8 mouse cellular contexts compared by ENCODE assay signal in genomic region chr11:69795983-69796435, GRCm38 (mm10). TPM values are rescaled to one million over a fixed set of nuclear protein-coding genes. Genes with fewer than 3 reads are reported as not detected.
A peak's percentile ranks its signal among the peaks of the same experiment; 100 is the strongest.
DNase-seq lines count a peak whose midpoint lies in the region; ATAC-seq and TF ChIP-seq lines count a peak whose summit lies in the region.

No protein-coding gene starts in this region.

- peaks cover 45% of the 10 kb centered on the region for H3K27me3 ChIP-seq in heart, embryonic 13.5 days (replicated peaks)
- peaks cover 65% of the 10 kb centered on the region for H3K27me3 ChIP-seq in E14TG2a.4 (ENCODE audit: insufficient read depth, low read length)
- no peaks in the 10 kb centered on the region; the same call in 1 of the 2 replicates for H3K27me3 ChIP-seq in forebrain, embryonic 14.5 days (replicated peaks; ENCODE audit: control insufficient read depth, insufficient read depth, low read length)
- peaks cover 55% of the 10 kb centered on the region for H3K27me3 ChIP-seq in liver, embryonic 16.5 days (ENCODE audit: control insufficient read depth, insufficient read depth, low read depth, low read length)

- peak overlapping the region; percentile 80 for H3K9ac ChIP-seq in heart, embryonic 13.5 days
- H3K9ac ChIP-seq in forebrain, embryonic 14.5 days (ENCODE audit: low read length), result peak overlapping the region; percentile 52; the same call in 1 of the 2 replicates
- no peak overlapping the region for H3K9ac ChIP-seq in liver, embryonic 16.5 days (ENCODE audit: low read depth, low read length)

- no peak for DNase-seq in heart, adult 18-20 months
- DNase-seq in forebrain, embryonic 14.5 days (ENCODE audit: low spot score), result no peak
- no peak for DNase-seq in adrenal gland, adult (ENCODE audit: inconsistent age in 2 of 2, low spot score in 1 of 2)
- no peak for DNase-seq in left cerebral cortex, adult 8-10 months (ENCODE audit: low spot score in 2 of 2)

- H3K4me2 ChIP-seq in heart, embryonic 13.5 days, result peak overlapping the region; percentile 99
- H3K4me2 ChIP-seq in forebrain, embryonic 14.5 days (ENCODE audit: low read length), result peak overlapping the region; percentile 75
- H3K4me2 ChIP-seq in liver, embryonic 16.5 days (ENCODE audit: low read depth, low read length), result peak overlapping the region; percentile 95

- H3K27ac ChIP-seq in heart, embryonic 13.5 days (replicated peaks), result no peak overlapping the region
- H3K27ac ChIP-seq in forebrain, embryonic 14.5 days (ENCODE audit: low read depth, low read length), result no peak overlapping the region
- H3K27ac ChIP-seq in liver, embryonic 16.5 days (ENCODE audit: low read length), result no peak overlapping the region

- H3K4me3 ChIP-seq in heart, embryonic 13.5 days, result peak overlapping the region; percentile 64
- H3K4me3 ChIP-seq in E14TG2a.4 (replicated peaks; ENCODE audit: low read length), result peak overlapping the region; percentile 87
- peak overlapping the region; percentile 37 for H3K4me3 ChIP-seq in forebrain, embryonic 14.5 days (ENCODE audit: low read depth, low read length)
- H3K4me3 ChIP-seq in liver, embryonic 16.5 days (ENCODE audit: low read depth, low read length), result peak overlapping the region; percentile 63

- no peak for TF ChIP-seq CTCF in E14TG2a.4 (conservative IDR thresholded peaks at IDR 0.05; ENCODE audit: low read length)

- ATAC-seq in heart, embryonic 13.5 days (ENCODE audit: extremely low read depth, insufficient number of reproducible peaks, low FRiP score, low TSS enrichment), result no peak
- ATAC-seq in forebrain, embryonic 14.5 days, result no peak
- ATAC-seq in liver, embryonic 16.5 days (ENCODE audit: low read depth), result no peak
- no peak for ATAC-seq in granulocyte monocyte progenitor cell, adult 5-6 weeks (replicated peaks; ENCODE audit: poor library complexity, severe bottlenecking)

- H3K36me3 ChIP-seq in heart, embryonic 13.5 days, result no peaks in the 10 kb centered on the region
- H3K36me3 ChIP-seq in E14TG2a.4 (ENCODE audit: insufficient read depth, low read length), result no peaks in the 10 kb centered on the region
- H3K36me3 ChIP-seq in forebrain, embryonic 14.5 days (ENCODE audit: control insufficient read depth, insufficient read depth, low read length), result no peaks in the 10 kb centered on the region
- no peaks in the 10 kb centered on the region for H3K36me3 ChIP-seq in liver, embryonic 16.5 days (ENCODE audit: control insufficient read depth, insufficient read depth)

- 4% methylated on average over 13 of the region's 13 CpGs for WGBS in heart, embryonic 13.5 days
- 2% methylated on average over 13 of the region's 13 CpGs for WGBS in forebrain, embryonic 14.5 days
- 4% methylated on average over 13 of the region's 13 CpGs for WGBS in liver, embryonic 16.5 days (ENCODE audit: insufficient replicate concordance)

- H3K9me3 ChIP-seq in heart, embryonic 13.5 days, result no peaks in the 10 kb centered on the region
- H3K9me3 ChIP-seq in E14TG2a.4 (ENCODE audit: low read length), result no peaks in the 10 kb centered on the region
- H3K9me3 ChIP-seq in forebrain, embryonic 14.5 days (replicated peaks; ENCODE audit: control insufficient read depth, low read length), result no peaks in the 10 kb centered on the region
- H3K9me3 ChIP-seq in liver, embryonic 16.5 days (replicated peaks; ENCODE audit: control insufficient read depth, low read length), result no peaks in the 10 kb centered on the region

- peaks cover 38% of the 10 kb centered on the region for H3K4me1 ChIP-seq in heart, embryonic 13.5 days
- H3K4me1 ChIP-seq in E14TG2a.4 (replicated peaks; ENCODE audit: low read depth, low read length), result peaks cover 49% of the 10 kb centered on the region
- peaks cover 17% of the 10 kb centered on the region for H3K4me1 ChIP-seq in forebrain, embryonic 14.5 days (ENCODE audit: control insufficient read depth, insufficient read depth, low read length)
- H3K4me1 ChIP-seq in liver, embryonic 16.5 days (ENCODE audit: control insufficient read depth, low read depth, low read length), result peaks cover 16% of the 10 kb centered on the region

RNA-seq across cellular contexts. Expression of gene Chrnb1, which starts 0.3 kb away (rescaled TPM):
- polyA plus RNA-seq in heart, embryonic 13.5 days (2015; fragmentation: Nextera tagmentation; extraction: Ambion mirVana), result 6.8 and 7.9 TPM in 2 replicates
- total RNA-seq in heart, adult 18-20 months (2021), result 1 to 10 TPM; 2.0 to 4.6 TPM
- polyA plus RNA-seq in forebrain, embryonic 14.5 days (2014; fragmentation: Nextera tagmentation; extraction: Ambion mirVana), result 0.68 and 1.4 TPM in 2 replicates
- polyA plus RNA-seq in liver, embryonic 16.5 days (2015; fragmentation: Nextera tagmentation; extraction: Ambion mirVana), result 0.61 and 0.96 TPM in 2 replicates
- not detected in 2 replicates for total RNA-seq in granulocyte monocyte progenitor cell, adult 5-6 weeks (2014; fragmentation: Nextera tagmentation)
- 0.82 TPM in 1 of 2 replicates, not detected in the other for total RNA-seq in granulocyte monocyte progenitor cell, adult 5-6 weeks (2017)
- 1 to 10 TPM in 2 of 4 experiments, under 1 TPM in 2; 0.51 to 1.2 (median 0.92) TPM for total RNA-seq in left cerebral cortex, adult 8-10 months (2022)

RNA-seq across cellular contexts. Expression of gene Fgf11, which starts 5.6 kb away (rescaled TPM):
- 2.0 and 2.3 TPM in 2 replicates for polyA plus RNA-seq in heart, embryonic 13.5 days (2015; fragmentation: Nextera tagmentation; extraction: Ambion mirVana)
- total RNA-seq in heart, adult 18-20 months (2021), result 1 to 10 TPM; 2.6 to 3.0 TPM
- 2.9 and 3.0 TPM in 2 replicates for polyA plus RNA-seq in forebrain, embryonic 14.5 days (2014; fragmentation: Nextera tagmentation; extraction: Ambion mirVana)
- 0.19 and 0.21 TPM in 2 replicates for polyA plus RNA-seq in liver, embryonic 16.5 days (2015; fragmentation: Nextera tagmentation; extraction: Ambion mirVana)
- 1.6 and 2.9 TPM in 2 replicates for total RNA-seq in granulocyte monocyte progenitor cell, adult 5-6 weeks (2014; fragmentation: Nextera tagmentation)
- not detected in 2 replicates for total RNA-seq in granulocyte monocyte progenitor cell, adult 5-6 weeks (2017)
- total RNA-seq in left cerebral cortex, adult 8-10 months (2022), result 10 to 100 TPM; 18.8 to 22.3 (median 19.7) TPM

RNA-seq across cellular contexts. Expression of gene Tmem102, which starts 9.4 kb away (rescaled TPM):
- 1.8 and 1.9 TPM in 2 replicates for polyA plus RNA-seq in heart, embryonic 13.5 days (2015; fragmentation: Nextera tagmentation; extraction: Ambion mirVana)
- under 1 TPM; 0.17 to 0.49 TPM for total RNA-seq in heart, adult 18-20 months (2021)
- 0.15 and 0.52 TPM in 2 replicates for polyA plus RNA-seq in forebrain, embryonic 14.5 days (2014; fragmentation: Nextera tagmentation; extraction: Ambion mirVana)
- 0.62 and 1.0 TPM in 2 replicates for polyA plus RNA-seq in liver, embryonic 16.5 days (2015; fragmentation: Nextera tagmentation; extraction: Ambion mirVana)
- not detected in 2 replicates for total RNA-seq in granulocyte monocyte progenitor cell, adult 5-6 weeks (2014; fragmentation: Nextera tagmentation)
- total RNA-seq in granulocyte monocyte progenitor cell, adult 5-6 weeks (2017), result not detected in 2 replicates
- under 1 TPM in 2 of 4 experiments, not detected in 2; 0.16 to 0.20 TPM for total RNA-seq in left cerebral cortex, adult 8-10 months (2022)

RNA-seq across cellular contexts. Expression of gene Gm39566, which starts 19.1 kb away (rescaled TPM):
- polyA plus RNA-seq in heart, embryonic 13.5 days (2015; fragmentation: Nextera tagmentation; extraction: Ambion mirVana), result not detected in 2 replicates
- not detected for total RNA-seq in heart, adult 18-20 months (2021)
- polyA plus RNA-seq in forebrain, embryonic 14.5 days (2014; fragmentation: Nextera tagmentation; extraction: Ambion mirVana), result not detected in 2 replicates
- polyA plus RNA-seq in liver, embryonic 16.5 days (2015; fragmentation: Nextera tagmentation; extraction: Ambion mirVana), result not detected in 2 replicates
- total RNA-seq in granulocyte monocyte progenitor cell, adult 5-6 weeks (2014; fragmentation: Nextera tagmentation), result not detected in 2 replicates
- total RNA-seq in granulocyte monocyte progenitor cell, adult 5-6 weeks (2017), result not detected in 2 replicates
- total RNA-seq in left cerebral cortex, adult 8-10 months (2022), result not detected

RNA-seq across cellular contexts. Expression of gene Spem2, which starts 22.3 kb away (rescaled TPM):
- not detected in 2 replicates for polyA plus RNA-seq in heart, embryonic 13.5 days (2015; fragmentation: Nextera tagmentation; extraction: Ambion mirVana)
- not detected for total RNA-seq in heart, adult 18-20 months (2021)
- not detected in 2 replicates for polyA plus RNA-seq in forebrain, embryonic 14.5 days (2014; fragmentation: Nextera tagmentation; extraction: Ambion mirVana)
- not detected in 2 replicates for polyA plus RNA-seq in liver, embryonic 16.5 days (2015; fragmentation: Nextera tagmentation; extraction: Ambion mirVana)
- not detected in 2 replicates for total RNA-seq in granulocyte monocyte progenitor cell, adult 5-6 weeks (2014; fragmentation: Nextera tagmentation)
- total RNA-seq in granulocyte monocyte progenitor cell, adult 5-6 weeks (2017), result not detected in 2 replicates
- total RNA-seq in left cerebral cortex, adult 8-10 months (2022), result not detected

Comparison
In these comparisons a context has a peak if more than half of its experiments do, and no peak if none do; other contexts are left out.
1. H3K4me3 ChIP-seq: peak in every context shown above with its lines; median percentile 87 in E14TG2a.4; 64 in heart, embryonic 13.5 days; 63 in liver, embryonic 16.5 days; 37 in forebrain, embryonic 14.5 days.
2. RNA of gene Fgf11, which starts 5.6 kb away (total RNA-seq): 18.8 to 22.3 TPM in left cerebral cortex, adult 8-10 months; 2.6 to 3.0 TPM in heart, adult 18-20 months and 1.6 to 2.9 TPM in granulocyte monocyte progenitor cell, adult 5-6 weeks; every median in the first group is over 4 times any median in the second.
3. Peak in every context shown above with its lines, with median percentiles within 50 percentile points of each other: H3K4me2 ChIP-seq.